Mouse (Mus musculus): ENCODE measurements around the gene Ralgps2.

- TF ChIP-seq POLR2A (IDR thresholded peaks at IDR 0.05; ENCODE audit: low read depth, low read length) (no peak), CTCF (conservative IDR thresholded peaks at IDR 0.05; ENCODE audit: insufficient read depth, insufficient read length, low read depth, low read length) (no peak)
Observed at GRCm38 (mm10) chr1:156968107-156968506, 28.7 kb upstream of the Ralgps2 start.
